Mouse (Mus musculus) brain, embryonic 14.5 days (tissue): ENCODE data around the gene Cacng7.

Experiments
- CTCF ChIP-seq: fragments of 200-500 bp; IDR thresholded peaks from 2 replicates; pipeline ENCODE4 v1.5.1; 2012; ENCODE audit warnings: inconsistent platforms, mild to moderate bottlenecking, moderate library complexity, borderline replicate concordance; ENCODE audit not compliant: insufficient read depth, insufficient read length; ENCODE audit errors: extremely low read depth
- POLR2A ChIP-seq: fragments of 200-500 bp; IDR thresholded peaks from 2 replicates; pipeline ENCODE4 v1.6.1; 2012; ENCODE audit warnings: mild to moderate bottlenecking, inconsistent platforms, borderline replicate concordance; ENCODE audit not compliant: poor library complexity, insufficient read depth, insufficient read length, severe bottlenecking; ENCODE audit errors: extremely low read depth

- TF ChIP-seq CTCF (no peak), POLR2A (no peak)
These were observed 1.6 kb upstream of the Cacng7 start for GRCm38 (mm10) chr7:3331171-3331570.
